ENCODE assay signal across 25 mouse cellular contexts in genomic region chr13:74787681-74788080, GRCm38 (mm10).
"Had no signal": no experiment of that assay in that cellular context is flagged by ENCODE, and none has a peak within 500 bp of the region (broad histone marks: within the 10 kb centered on the region; RNA-seq: fewer than 3 reads in every experiment).

No protein-coding gene starts in this region.

- H3K9ac ChIP-seq: embryonic facial prominence, embryonic 12.5 days; embryonic facial prominence, embryonic 13.5 days; embryonic facial prominence, embryonic 15.5 days; forebrain, embryonic 12.5 days; forebrain, embryonic 13.5 days; forebrain, embryonic 15.5 days; forebrain, postnatal 0 days had no signal

- H3K36me3 ChIP-seq: embryonic facial prominence, embryonic 12.5 days; embryonic facial prominence, embryonic 13.5 days; embryonic facial prominence, embryonic 15.5 days; forebrain, embryonic 10.5 days; forebrain, embryonic 12.5 days; forebrain, embryonic 15.5 days; heart, embryonic 10.5 days had no signal

- DNase-seq: cerebellum, postnatal 10 days; cerebellum, postnatal 14 days; cerebellum, postnatal 25 days; cerebellum, postnatal 36 days; embryo, embryonic 11 days; forebrain, postnatal 0 days; gastrocnemius, adult 2 months; gastrocnemius, postnatal 10 days; gastrocnemius, postnatal 14 days; gastrocnemius, postnatal 25 days; gastrocnemius, postnatal 36 days; heart, adult 11 months; heart, adult 18-20 months; heart, adult 2 months had no signal

- H3K4me3 ChIP-seq: embryonic facial prominence, embryonic 12.5 days; embryonic facial prominence, embryonic 13.5 days; embryonic facial prominence, embryonic 15.5 days; erythroblast, embryonic 14.5 days; forebrain, embryonic 10.5 days; forebrain, embryonic 12.5 days; forebrain, embryonic 13.5 days; forebrain, embryonic 15.5 days; gastrocnemius, adult 2 months; heart, adult 2 months; heart, embryonic 10.5 days had no signal

- H3K9me3 ChIP-seq: embryonic facial prominence, embryonic 12.5 days; embryonic facial prominence, embryonic 13.5 days; embryonic facial prominence, embryonic 15.5 days; forebrain, embryonic 10.5 days; forebrain, embryonic 12.5 days; forebrain, embryonic 13.5 days; forebrain, embryonic 15.5 days; heart, embryonic 10.5 days had no signal

- ATAC-seq: forebrain, embryonic 13.5 days; forebrain, embryonic 14.5 days; forebrain, embryonic 15.5 days; forebrain, embryonic 16.5 days; forebrain, postnatal 0 days had no signal

- H3K4me1 ChIP-seq: embryonic facial prominence, embryonic 12.5 days; embryonic facial prominence, embryonic 13.5 days; embryonic facial prominence, embryonic 15.5 days; forebrain, embryonic 12.5 days; forebrain, embryonic 13.5 days; forebrain, embryonic 15.5 days; heart, embryonic 10.5 days had no signal

- H3K27ac ChIP-seq: embryonic facial prominence, embryonic 12.5 days; embryonic facial prominence, embryonic 13.5 days; embryonic facial prominence, embryonic 15.5 days; forebrain, embryonic 10.5 days; forebrain, embryonic 12.5 days; forebrain, embryonic 13.5 days; forebrain, embryonic 15.5 days; gastrocnemius, adult 2 months; heart, adult 2 months; heart, embryonic 10.5 days had no signal

- H3K27me3 ChIP-seq: embryonic facial prominence, embryonic 12.5 days; embryonic facial prominence, embryonic 13.5 days; embryonic facial prominence, embryonic 15.5 days; forebrain, embryonic 12.5 days; forebrain, embryonic 13.5 days; forebrain, embryonic 15.5 days had no signal
